8 mouse cellular contexts compared by ENCODE assay signal in the genomic region with DNA sequence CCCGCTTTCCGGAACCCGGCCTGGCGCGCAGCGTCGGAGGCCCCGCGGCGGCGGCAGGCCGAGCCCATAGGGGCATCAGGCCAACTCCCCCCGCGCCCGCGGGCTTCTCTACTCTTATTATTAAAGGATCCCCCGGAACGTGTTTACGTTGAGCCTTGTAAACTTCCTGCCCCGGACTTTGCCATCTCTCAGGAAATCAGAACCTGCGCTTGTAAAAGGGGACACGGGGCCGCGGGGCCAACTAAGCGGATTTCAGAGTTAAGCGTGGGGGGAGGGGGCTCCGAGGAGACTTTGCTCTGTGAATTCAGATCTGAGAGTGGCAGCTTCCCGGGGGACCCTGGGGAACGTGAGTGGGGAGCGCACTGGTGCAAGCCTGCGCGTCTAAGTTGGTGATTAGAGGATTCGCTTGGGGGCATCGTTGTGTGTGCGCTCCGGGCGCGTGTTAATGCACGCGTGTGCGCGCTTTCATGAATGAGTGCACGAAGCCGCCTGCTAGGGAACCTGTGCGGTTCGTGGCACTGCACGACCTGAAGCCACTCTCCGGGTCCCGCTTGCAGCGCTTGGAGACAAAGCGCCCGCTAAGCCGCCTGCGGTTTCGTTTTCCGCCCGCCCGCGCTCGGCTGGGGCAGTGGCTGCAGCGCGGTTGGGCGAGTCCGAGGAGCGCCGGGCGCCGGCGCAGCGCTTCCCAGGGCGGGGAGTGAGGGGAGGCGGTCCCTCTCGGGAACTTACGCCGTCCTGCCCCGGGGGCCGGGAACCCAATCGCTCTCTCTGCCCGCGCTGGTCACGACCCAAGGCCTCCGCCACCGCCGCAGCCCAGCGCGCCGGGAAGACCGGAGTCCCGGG. TPM values are rescaled to one million over a fixed set of nuclear protein-coding genes. Genes with fewer than 3 reads are reported as not detected.
A peak's percentile ranks its signal among the peaks of the same experiment; 100 is the strongest.
DNase-seq lines count a peak whose midpoint lies in the region; ATAC-seq and TF ChIP-seq lines count a peak whose summit lies in the region.

No protein-coding gene starts in this region.

- TF ChIP-seq POLR2A in ES-Bruce4 (IDR thresholded peaks at IDR 0.05; ENCODE audit: insufficient read depth, low read length): no peak
- TF ChIP-seq POLR2A in bone marrow, adult 2 months (IDR thresholded peaks at IDR 0.05; ENCODE audit: borderline replicate concordance, control insufficient read depth, low read depth, low read length): no peak
- no peak for TF ChIP-seq POLR2A in olfactory bulb, adult 2 months (IDR thresholded peaks at IDR 0.05; ENCODE audit: insufficient read depth, low read depth, low read length)

- no peaks in the 10 kb centered on the region for H3K36me3 ChIP-seq in ES-Bruce4 (ENCODE audit: control insufficient read depth, insufficient read depth, low read length, poor library complexity, severe bottlenecking)
- no peaks in the 10 kb centered on the region for H3K36me3 ChIP-seq in hindbrain, postnatal 0 days (ENCODE audit: insufficient read depth, low read length)
- no peaks in the 10 kb centered on the region for H3K36me3 ChIP-seq in liver, embryonic 15.5 days (replicated peaks)

- ATAC-seq in hindbrain, postnatal 0 days: 0 out of 2 replicates have a peak, but pooled peaks have one; percentile 36
- ATAC-seq in liver, embryonic 15.5 days (ENCODE audit: insufficient read depth): no peak

- H3K9me3 ChIP-seq in ES-Bruce4 (replicated peaks; ENCODE audit: control insufficient read depth, insufficient read depth, low read length, poor library complexity, severe bottlenecking): no peaks in the 10 kb centered on the region
- H3K9me3 ChIP-seq in hindbrain, postnatal 0 days (ENCODE audit: low read length): no peaks in the 10 kb centered on the region
- H3K9me3 ChIP-seq in liver, embryonic 15.5 days (replicated peaks): no peaks in the 10 kb centered on the region

- peak; percentile 75 for DNase-seq in gastrocnemius, postnatal 10 days
- DNase-seq in hindbrain, postnatal 0 days (ENCODE audit: low spot score): peak; percentile 50
- DNase-seq in layer of hippocampus, adult 9-10 months (ENCODE audit: low spot score): no peak
- DNase-seq in frontal cortex, postnatal 10 days (ENCODE audit: low spot score in 2 of 2): no peak

- no peaks in the 10 kb centered on the region for H3K4me1 ChIP-seq in ES-Bruce4 (ENCODE audit: control insufficient read depth, insufficient read depth, low read length)
- no peaks in the 10 kb centered on the region for H3K4me1 ChIP-seq in bone marrow, adult 2 months (ENCODE audit: control insufficient read depth, insufficient read depth, low read length)
- no peaks in the 10 kb centered on the region for H3K4me1 ChIP-seq in hindbrain, postnatal 0 days (ENCODE audit: insufficient read depth, low read length)
- H3K4me1 ChIP-seq in liver, embryonic 15.5 days (replicated peaks): peaks cover 11% of the 10 kb centered on the region
- H3K4me1 ChIP-seq in olfactory bulb, adult 2 months (ENCODE audit: control insufficient read depth, insufficient read depth, low read length): peaks cover 20% of the 10 kb centered on the region

- H3K9ac ChIP-seq in ES-Bruce4 (ENCODE audit: low read depth, poor library complexity, severe bottlenecking): peak overlapping the region; percentile 56
- H3K9ac ChIP-seq in hindbrain, postnatal 0 days (replicated peaks; ENCODE audit: low read length): 0 out of 2 replicates have a peak overlapping the region, but pooled peaks have one; percentile 9
- no peak overlapping the region for H3K9ac ChIP-seq in liver, embryonic 15.5 days

- H3K4me3 ChIP-seq in ES-Bruce4 (ENCODE audit: low read depth, low read length): peak overlapping the region; percentile 53
- peak overlapping the region; percentile 38 for H3K4me3 ChIP-seq in bone marrow, adult 2 months (replicated peaks; ENCODE audit: control insufficient read depth, low read depth, low read length)
- H3K4me3 ChIP-seq in hindbrain, postnatal 0 days (ENCODE audit: low read length): peak overlapping the region; percentile 37
- peak overlapping the region; percentile 50 for H3K4me3 ChIP-seq in liver, embryonic 15.5 days (replicated peaks)
- H3K4me3 ChIP-seq in olfactory bulb, adult 2 months (ENCODE audit: insufficient read depth, low read depth, low read length): peak overlapping the region; percentile 42

- TF ChIP-seq CTCF in ES-Bruce4 (IDR thresholded peaks at IDR 0.05; ENCODE audit: low read depth, low read length): no peak
- no peak for TF ChIP-seq CTCF in bone marrow, adult 2 months (IDR thresholded peaks at IDR 0.05; ENCODE audit: control insufficient read depth, insufficient read depth, low read length)
- TF ChIP-seq CTCF in hindbrain, postnatal 0 days (IDR thresholded peaks at IDR 0.05; ENCODE audit: low read depth): no peak
- TF ChIP-seq CTCF in olfactory bulb, adult 2 months (IDR thresholded peaks at IDR 0.05; ENCODE audit: insufficient read depth, low read depth, low read length): no peak

- peaks cover 68% of the 10 kb centered on the region for H3K27me3 ChIP-seq in ES-Bruce4 (ENCODE audit: control insufficient read depth, insufficient read depth, low read length, poor library complexity, severe bottlenecking)
- H3K27me3 ChIP-seq in hindbrain, postnatal 0 days (ENCODE audit: insufficient read depth, low read length): peaks cover 92% of the 10 kb centered on the region
- peaks cover 100% of the 10 kb centered on the region for H3K27me3 ChIP-seq in liver, embryonic 15.5 days

- WGBS in bone marrow, adult 2 months: under 1% methylated on average over 89 of the region's 89 CpGs
- WGBS in hindbrain, postnatal 0 days: under 1% methylated on average over 89 of the region's 89 CpGs
- under 1% methylated on average over 89 of the region's 89 CpGs for WGBS in liver, embryonic 15.5 days (ENCODE audit: insufficient replicate concordance)
- WGBS in olfactory bulb, adult 2 months: under 1% methylated on average over 89 of the region's 89 CpGs

- no peak overlapping the region for H3K27ac ChIP-seq in ES-Bruce4 (ENCODE audit: insufficient read depth, low read length)
- H3K27ac ChIP-seq in bone marrow, adult 2 months (ENCODE audit: control insufficient read depth, insufficient read depth, low read depth, low read length, poor library complexity): no peak overlapping the region
- no peak overlapping the region for H3K27ac ChIP-seq in hindbrain, postnatal 0 days
- H3K27ac ChIP-seq in liver, embryonic 15.5 days (replicated peaks): no peak overlapping the region
- no peak overlapping the region for H3K27ac ChIP-seq in olfactory bulb, adult 2 months (ENCODE audit: insufficient read depth, low read depth, low read length)

- TF ChIP-seq EP300 in ES-Bruce4 (IDR thresholded peaks at IDR 0.05; ENCODE audit: insufficient read depth, low read depth, low read length): no peak

- peak overlapping the region; percentile 60 for H3K4me2 ChIP-seq in hindbrain, postnatal 0 days (ENCODE audit: low read depth, low read length)
- peak overlapping the region; percentile 65 for H3K4me2 ChIP-seq in liver, embryonic 15.5 days

RNA-seq across cellular contexts. Expression of a gene that starts 0.9 kb away (rescaled TPM):
- polyA plus RNA-seq in ES-Bruce4 (2011; ENCODE audit: insufficient read depth, insufficient read length, low read depth, missing spikeins): 0.33 TPM in 1 of 2 replicates, not detected in the other
- 0.54 TPM in 1 of 2 replicates, not detected in the other for polyA plus RNA-seq in bone marrow, adult 2 months (2011; ENCODE audit: insufficient read depth, insufficient read length, low replicate concordance, missing spikeins)
- under 1 TPM; 0.16 to 0.27 TPM for total RNA-seq in gastrocnemius, postnatal 10 days (2021)
- 1.8 and 1.9 TPM in 2 replicates for total RNA-seq in hindbrain, postnatal 0 days (2014; rRNA removed)
- polyA plus RNA-seq in hindbrain, postnatal 0 days (2015; fragmentation: Nextera tagmentation; extraction: Ambion mirVana): 1.2 and 1.4 TPM in 2 replicates
- 2.8 and 3.0 TPM in 2 replicates for polyA plus RNA-seq in liver, embryonic 15.5 days (2015; fragmentation: Nextera tagmentation; extraction: Ambion mirVana)
- polyA plus RNA-seq in olfactory bulb, adult 2 months (2012; ENCODE audit: insufficient read depth, insufficient read length, low replicate concordance, missing spikeins): not detected in 2 replicates

RNA-seq across cellular contexts. Expression of a gene that starts 24.9 kb away (rescaled TPM):
- polyA plus RNA-seq in ES-Bruce4 (2011; ENCODE audit: insufficient read depth, insufficient read length, low read depth, missing spikeins): 35.5 and 38.9 TPM in 2 replicates
- polyA plus RNA-seq in bone marrow, adult 2 months (2011; ENCODE audit: insufficient read depth, insufficient read length, low replicate concordance, missing spikeins): 8.3 and 13.1 TPM in 2 replicates
- total RNA-seq in gastrocnemius, postnatal 10 days (2021): 10 to 100 TPM; 13.0 to 17.7 TPM
- 39.9 and 45.6 TPM in 2 replicates for total RNA-seq in hindbrain, postnatal 0 days (2014; rRNA removed)
- 44.4 and 47.0 TPM in 2 replicates for polyA plus RNA-seq in hindbrain, postnatal 0 days (2015; fragmentation: Nextera tagmentation; extraction: Ambion mirVana)
- polyA plus RNA-seq in liver, embryonic 15.5 days (2015; fragmentation: Nextera tagmentation; extraction: Ambion mirVana): 19.3 and 19.8 TPM in 2 replicates
- not detected in 2 replicates for polyA plus RNA-seq in olfactory bulb, adult 2 months (2012; ENCODE audit: insufficient read depth, insufficient read length, low replicate concordance, missing spikeins)

RNA-seq across cellular contexts. Expression of a gene that starts 32.7 kb away (rescaled TPM):
- not detected in 2 replicates for polyA plus RNA-seq in ES-Bruce4 (2011; ENCODE audit: insufficient read depth, insufficient read length, low read depth, missing spikeins)
- not detected in 2 replicates for polyA plus RNA-seq in bone marrow, adult 2 months (2011; ENCODE audit: insufficient read depth, insufficient read length, low replicate concordance, missing spikeins)
- total RNA-seq in gastrocnemius, postnatal 10 days (2021): 1 to 10 TPM in 1 of 2 experiments, under 1 TPM in 1; 0.78 to 1.1 TPM
- 3.7 and 10.6 TPM in 2 replicates for total RNA-seq in hindbrain, postnatal 0 days (2014; rRNA removed)
- polyA plus RNA-seq in hindbrain, postnatal 0 days (2015; fragmentation: Nextera tagmentation; extraction: Ambion mirVana): 2.8 and 3.6 TPM in 2 replicates
- polyA plus RNA-seq in liver, embryonic 15.5 days (2015; fragmentation: Nextera tagmentation; extraction: Ambion mirVana): not detected in 2 replicates
- not detected in 2 replicates for polyA plus RNA-seq in olfactory bulb, adult 2 months (2012; ENCODE audit: insufficient read depth, insufficient read length, low replicate concordance, missing spikeins)

RNA-seq across cellular contexts. Expression of a gene that starts 44.4 kb away (rescaled TPM):
- not detected in 2 replicates for polyA plus RNA-seq in ES-Bruce4 (2011; ENCODE audit: insufficient read depth, insufficient read length, low read depth, missing spikeins)
- 0.55 TPM in 1 of 2 replicates, not detected in the other for polyA plus RNA-seq in bone marrow, adult 2 months (2011; ENCODE audit: insufficient read depth, insufficient read length, low replicate concordance, missing spikeins)
- under 1 TPM; 0.09 to 0.27 TPM for total RNA-seq in gastrocnemius, postnatal 10 days (2021)
- total RNA-seq in hindbrain, postnatal 0 days (2014; rRNA removed): 0.40 and 0.58 TPM in 2 replicates
- 0.21 TPM in 1 of 2 replicates, not detected in the other for polyA plus RNA-seq in hindbrain, postnatal 0 days (2015; fragmentation: Nextera tagmentation; extraction: Ambion mirVana)
- 0.09 and 0.12 TPM in 2 replicates for polyA plus RNA-seq in liver, embryonic 15.5 days (2015; fragmentation: Nextera tagmentation; extraction: Ambion mirVana)
- not detected in 2 replicates for polyA plus RNA-seq in olfactory bulb, adult 2 months (2012; ENCODE audit: insufficient read depth, insufficient read length, low replicate concordance, missing spikeins)

Comparison
In these comparisons a context has a peak if more than half of its experiments do, and no peak if none do; other contexts are left out.
1. DNase-seq: peak in gastrocnemius, postnatal 10 days (single experiment) and hindbrain, postnatal 0 days (single experiment); none in layer of hippocampus, adult 9-10 months (single experiment) and frontal cortex, postnatal 10 days (0 of 2).
2. Peak in every context shown above with its lines, with median percentiles within 50 percentile points of each other: H3K4me3 ChIP-seq.